Mouse (Mus musculus) neural tube, embryonic 15.5 days (tissue): ENCODE measurements around the gene Gsap. TPM values are rescaled to one million over a fixed set of nuclear protein-coding genes. Genes with fewer than 3 reads are reported as not detected.
"Not testable (repeated sequence)": the region's sequence is repeated elsewhere in the genome, so short reads cannot be mapped to it uniquely, and the experiment has no call there.

Experiments used
- ATAC-seq: fragments of 200-750 bp; cut with Nextera tagmentation; 2 replicates; pipeline ENCODE4 v1.8.0; 2017; ENCODE audit warnings: mild to moderate bottlenecking, moderate TSS enrichment, moderate library complexity; ENCODE audit not compliant: low FRiP score
- H3K27ac ChIP-seq: fragments of 300-500 bp; sonication (generic); replicated peaks from 2 replicates; pipeline ENCODE4 v1.5.1; 2015; ENCODE audit warnings: mild to moderate bottlenecking, inconsistent platforms
- H3K27me3 ChIP-seq: fragments of 300-500 bp; sonication (generic); replicated peaks from 2 replicates; pipeline ENCODE4 v1.6.1; 2015; ENCODE audit warnings: inconsistent platforms
- H3K36me3 ChIP-seq: fragments of 300-500 bp; sonication (generic); 2 replicates; pipeline ENCODE4 v1.6.1; 2015; ENCODE audit warnings: inconsistent platforms
- H3K4me1 ChIP-seq: fragments of 300-500 bp; sonication (generic); 2 replicates; pipeline ENCODE4 v1.6.1; 2015; ENCODE audit warnings: inconsistent platforms
- H3K4me2 ChIP-seq: fragments of 300-500 bp; sonication (generic); 2 replicates; pipeline ENCODE4 v1.6.1; 2015; ENCODE audit warnings: inconsistent platforms, mild to moderate bottlenecking, moderate library complexity
- H3K4me3 ChIP-seq: fragments of 300-500 bp; sonication (generic); replicated peaks from 2 replicates; pipeline ENCODE4 v1.5.1; 2015; ENCODE audit warnings: mild to moderate bottlenecking, inconsistent platforms
- H3K9ac ChIP-seq: fragments of 300-500 bp; sonication (generic); replicated peaks from 2 replicates; pipeline ENCODE4 v1.6.1; 2015; ENCODE audit warnings: mild to moderate bottlenecking, inconsistent platforms
- H3K9me3 ChIP-seq: fragments of 300-500 bp; sonication (generic); replicated peaks from 2 replicates; pipeline ENCODE4 v1.6.1; 2016; ENCODE audit warnings: inconsistent platforms
- WGBS: fragments of 180-500 bp; shearing (Covaris S2); methylation state at CpG from one replicate; pipeline ENCODE4 v1.1.7; 2015; ENCODE audit warnings: mixed read lengths; 5-methylcytosine and 5-hydroxymethylcytosine counted together
- polyA plus RNA-seq: library from polyadenylated mRNA; unstranded; fragments of >200 nt; fragmentation: Nextera tagmentation; extraction: Ambion mirVana; gene quantifications from 2 replicates; pipeline ENCODE4 v1.2.1, GENCODE M21; 2015

Gsap gene
- polyA plus RNA-seq, result 11.3 and 12.1 TPM in 2 replicates

DNA sequence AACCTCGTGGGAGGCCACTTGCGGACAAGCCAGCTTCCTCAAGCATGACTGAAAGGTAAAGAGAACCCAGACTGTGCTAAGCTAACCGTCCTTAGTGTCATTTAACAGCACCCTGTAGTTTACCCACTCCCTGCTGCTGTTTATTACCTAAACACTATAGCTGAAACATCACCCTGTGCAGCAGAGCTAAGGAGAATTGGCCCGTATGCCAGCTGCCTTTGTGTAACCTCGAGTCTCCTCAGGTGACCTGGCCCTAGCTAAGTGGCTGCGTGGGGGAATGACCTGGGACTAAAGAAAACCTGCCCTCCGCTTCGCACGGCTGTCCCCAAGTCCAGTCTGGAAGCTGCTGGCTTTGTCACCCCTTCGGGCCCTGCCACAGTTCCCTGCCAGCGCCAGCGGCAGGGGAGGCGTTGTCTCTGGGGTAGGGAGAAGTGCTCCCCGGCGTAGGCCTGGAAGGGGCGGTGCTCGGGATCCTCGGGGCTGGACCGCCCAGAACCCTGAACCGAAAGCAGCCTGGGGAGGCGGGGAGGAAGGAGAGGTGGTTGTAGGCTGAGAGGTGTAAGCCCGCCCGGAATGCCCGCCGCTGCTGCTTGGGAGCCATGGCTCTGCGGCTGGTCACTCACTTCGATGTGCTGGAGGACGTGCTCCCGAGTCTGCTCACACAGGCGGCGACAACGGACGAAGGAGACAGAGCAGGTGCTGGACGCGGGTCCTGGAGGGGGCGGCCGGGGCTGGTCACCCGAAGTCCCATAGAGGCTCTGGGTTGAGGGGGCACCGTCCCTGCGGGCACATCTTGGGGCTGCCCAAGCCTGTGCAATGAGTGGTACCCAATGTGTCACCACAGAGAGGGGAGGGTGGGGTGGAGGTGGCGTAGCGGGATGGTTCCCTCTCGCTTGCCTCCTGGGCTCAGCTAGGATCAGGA is at the start of gene Gsap:
Gsap (plus strand) TSS at position 492 of the 922 bp plus-strand sequence.
- H3K4me3 ChIP-seq, result peak within 1 kb of the TSS; percentile 50
- peaks cover 14% of the 10 kb centered on the region for H3K4me1 ChIP-seq
- no peaks in the 10 kb centered on the region for H3K36me3 ChIP-seq
- peak; percentile 87 for ATAC-seq
- WGBS, result 2% methylated on average over 43 of the region's 43 CpGs
- no peaks in the 10 kb centered on the region for H3K27me3 ChIP-seq
- H3K9me3 ChIP-seq, result 0 out of 2 replicates have a peak, but pooled peaks cover 2% of the 10 kb centered on the region
- peak within 1 kb of the TSS; percentile 34 for H3K27ac ChIP-seq
- peak within 1 kb of the TSS; percentile 59 for H3K9ac ChIP-seq
- peak within 1 kb of the TSS; percentile 69 for H3K4me2 ChIP-seq

DNA sequence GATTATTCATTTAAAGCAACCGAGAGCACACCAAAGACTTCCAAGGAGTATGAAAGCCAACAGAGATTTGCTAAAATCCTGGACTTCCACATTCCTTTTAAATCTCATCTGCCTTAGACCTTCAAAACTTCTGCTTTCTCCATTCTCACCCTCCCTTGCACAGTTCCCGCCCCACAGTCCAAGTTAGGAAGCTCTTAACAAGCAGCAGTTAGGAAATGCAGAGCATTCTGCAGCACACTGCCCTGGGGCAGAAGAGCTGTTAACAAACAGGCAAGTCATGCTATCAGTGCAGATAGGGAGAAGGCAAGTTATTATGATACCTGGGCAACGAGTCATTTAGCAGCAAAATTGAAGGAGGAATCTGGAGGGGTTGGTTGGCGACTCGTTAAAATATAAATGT is 49.5 kb upstream of the Gsap start:
- H3K4me3 ChIP-seq, result no peak overlapping the region
- no peak overlapping the region for H3K9ac ChIP-seq
- H3K36me3 ChIP-seq, result no peaks in the 10 kb centered on the region
- H3K4me1 ChIP-seq, result no peaks in the 10 kb centered on the region
- no peaks in the 10 kb centered on the region for H3K9me3 ChIP-seq
- H3K27ac ChIP-seq, result no peak overlapping the region
- H3K27me3 ChIP-seq, result no peaks in the 10 kb centered on the region
- no peak overlapping the region for H3K4me2 ChIP-seq
- ATAC-seq, result no peak
- WGBS, result 79% methylated on average over 5 of the region's 5 CpGs

DNA sequence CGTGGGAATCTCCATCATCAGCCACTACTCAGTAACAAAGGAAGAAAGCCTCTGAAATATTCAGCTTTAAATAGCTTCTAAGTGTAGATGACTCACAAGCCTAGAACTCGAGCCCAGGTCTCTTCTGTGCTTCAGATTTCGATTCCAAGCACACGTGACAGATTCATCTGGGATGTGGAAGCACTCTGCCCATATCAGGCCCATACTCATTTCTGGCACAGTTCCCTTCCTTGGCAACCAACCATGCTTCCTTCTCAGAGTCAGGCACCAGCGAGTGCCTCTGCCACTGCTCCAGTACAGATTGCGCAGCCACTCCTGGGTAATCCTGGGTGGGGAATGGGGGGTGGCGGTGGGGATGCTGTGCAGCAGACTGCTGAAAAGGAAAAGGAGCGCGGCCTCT is 46.5 kb upstream of the Gsap start:
- Histone ChIP-seq H3K27me3 (no peaks in the 10 kb centered on the region), H3K27ac (0 out of 2 replicates have a peak overlapping the region, but pooled peaks have one; percentile 1), H3K4me1 (no peaks in the 10 kb centered on the region), H3K9me3 (no peaks in the 10 kb centered on the region), H3K4me3 (no peak overlapping the region), H3K9ac (no peak overlapping the region), H3K4me2 (peak overlapping the region; percentile 9; the same call in 1 of the 2 replicates), H3K36me3 (no peaks in the 10 kb centered on the region)
- WGBS, result 52% methylated on average over 9 of the region's 9 CpGs
- ATAC-seq, result peak; percentile 78; the same call in 1 of the 2 replicates

DNA sequence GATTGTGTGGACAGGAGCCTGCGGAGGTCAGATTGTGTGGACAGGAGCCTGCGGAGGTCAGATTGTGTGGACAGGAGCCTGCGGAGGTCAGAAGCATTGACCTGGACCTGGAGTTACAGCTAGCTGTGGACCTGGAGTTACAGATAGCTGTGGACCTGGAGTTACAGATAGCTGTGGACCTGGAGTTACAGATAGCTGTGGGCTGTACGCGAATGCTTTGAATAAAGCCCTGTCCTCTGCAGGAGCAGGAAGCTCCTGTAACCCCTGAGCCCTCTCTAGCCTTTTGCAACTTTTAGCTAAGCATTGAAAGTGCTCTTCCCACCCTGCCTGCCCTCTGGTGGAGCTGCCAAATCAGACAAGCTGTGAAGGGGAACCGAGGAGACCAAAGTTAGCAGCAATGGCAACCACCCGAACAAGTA is 44.9 kb upstream of the Gsap start:
- 82% methylated on average over 7 of the region's 7 CpGs for WGBS
- H3K9me3 ChIP-seq, ATAC-seq, H3K27me3 ChIP-seq, H3K4me1 ChIP-seq, H3K27ac ChIP-seq, H3K9ac ChIP-seq, H3K36me3 ChIP-seq, H3K4me3 ChIP-seq, H3K4me2 ChIP-seq: not testable (repeated sequence)

DNA sequence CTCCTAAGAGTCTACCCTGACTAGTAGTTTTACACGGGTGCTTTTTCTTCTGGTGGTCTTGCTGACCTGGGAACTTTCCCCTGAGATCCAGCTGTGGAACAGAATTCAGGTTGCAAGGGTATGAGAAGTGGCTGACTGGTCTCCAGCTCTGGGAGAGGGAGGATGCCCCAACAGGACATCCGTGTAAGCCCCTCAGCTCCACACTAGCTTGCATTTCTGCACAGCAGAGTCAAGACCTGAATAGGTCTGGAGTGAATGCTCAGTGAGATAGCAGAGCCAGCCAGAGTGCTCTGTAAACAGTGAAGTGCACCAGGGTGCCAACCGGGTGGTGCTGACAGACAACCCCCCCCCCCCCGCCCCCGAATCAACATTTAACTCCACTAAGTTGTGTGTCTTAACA is 44.4 kb upstream of the Gsap start:
- no peak overlapping the region for H3K4me2 ChIP-seq
- H3K27me3 ChIP-seq, result no peaks in the 10 kb centered on the region
- H3K4me3 ChIP-seq, result no peak overlapping the region
- H3K27ac ChIP-seq, result no peak overlapping the region
- H3K9ac ChIP-seq, result no peak overlapping the region
- no peaks in the 10 kb centered on the region for H3K9me3 ChIP-seq
- no peak for ATAC-seq
- no peaks in the 10 kb centered on the region for H3K36me3 ChIP-seq
- no peaks in the 10 kb centered on the region for H3K4me1 ChIP-seq
- WGBS, result 58% methylated on average over 5 of the region's 5 CpGs

DNA sequence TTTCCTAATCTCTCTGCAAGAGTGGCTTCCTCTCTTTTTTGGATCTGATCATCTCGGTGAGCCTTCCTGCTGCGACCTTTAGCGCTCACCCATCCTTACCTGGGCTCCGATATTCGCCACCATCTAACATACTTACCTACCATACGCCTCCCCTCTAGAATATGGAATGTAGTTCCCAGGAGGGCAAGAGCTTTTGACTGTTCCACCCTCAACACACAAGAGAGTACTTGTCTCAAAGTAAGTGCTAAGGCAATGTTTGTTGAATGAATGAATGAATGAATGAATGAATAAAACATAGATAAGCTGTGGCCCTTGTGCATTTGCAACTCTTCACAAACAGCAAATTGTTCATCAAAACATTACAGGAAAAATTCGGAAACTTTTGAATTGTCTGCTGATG is 43.0 kb upstream of the Gsap start:
- no peaks in the 10 kb centered on the region for H3K27me3 ChIP-seq
- WGBS, result 91% methylated on average over 7 of the region's 7 CpGs
- no peak for ATAC-seq
- no peak overlapping the region for H3K9ac ChIP-seq
- H3K9me3 ChIP-seq, result no peaks in the 10 kb centered on the region
- no peak overlapping the region for H3K27ac ChIP-seq
- no peak overlapping the region for H3K4me3 ChIP-seq
- no peak overlapping the region for H3K4me2 ChIP-seq
- no peaks in the 10 kb centered on the region for H3K36me3 ChIP-seq
- no peaks in the 10 kb centered on the region for H3K4me1 ChIP-seq

DNA sequence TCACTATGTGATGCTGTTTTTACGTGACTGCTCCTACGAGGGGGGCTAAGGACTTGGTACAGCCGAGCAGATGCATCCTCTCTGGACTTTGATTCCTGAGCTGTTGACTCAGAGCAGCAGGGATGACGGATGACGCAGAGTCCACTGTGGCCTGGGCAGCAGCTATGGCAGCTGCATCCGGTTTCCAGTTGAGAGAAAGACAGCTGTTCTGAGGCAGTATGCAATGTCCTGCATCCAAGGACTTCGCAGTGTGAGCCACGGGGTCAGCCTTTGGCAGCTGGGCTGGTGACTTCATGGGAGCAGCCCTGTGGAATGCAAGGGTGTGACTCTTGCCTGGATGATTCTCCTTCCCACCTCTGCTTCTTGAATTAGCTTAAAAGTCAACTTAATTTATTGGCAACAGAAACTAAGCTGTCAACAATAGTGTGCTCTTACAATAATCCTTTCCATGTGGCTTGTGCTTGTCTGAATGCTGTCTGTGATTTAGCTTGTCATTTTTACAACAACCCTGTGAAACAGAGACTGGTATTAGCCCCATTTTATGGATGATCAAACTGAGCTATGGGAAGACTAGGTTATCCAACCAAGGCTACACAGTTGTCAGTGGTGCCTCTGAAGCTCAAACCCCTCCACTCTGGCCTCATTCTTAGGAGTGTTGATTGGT is 41.4 kb upstream of the Gsap start:
- ATAC-seq, result 0 out of 2 replicates have a peak, but pooled peaks have one; percentile 47
- Histone ChIP-seq H3K36me3 (no peaks in the 10 kb centered on the region), H3K27ac (no peak overlapping the region), H3K27me3 (no peaks in the 10 kb centered on the region), H3K4me2 (no peak overlapping the region), H3K4me1 (no peaks in the 10 kb centered on the region), H3K4me3 (no peak overlapping the region), H3K9me3 (no peaks in the 10 kb centered on the region), H3K9ac (no peak overlapping the region)
- 61% methylated on average over 8 of the region's 8 CpGs for WGBS

DNA sequence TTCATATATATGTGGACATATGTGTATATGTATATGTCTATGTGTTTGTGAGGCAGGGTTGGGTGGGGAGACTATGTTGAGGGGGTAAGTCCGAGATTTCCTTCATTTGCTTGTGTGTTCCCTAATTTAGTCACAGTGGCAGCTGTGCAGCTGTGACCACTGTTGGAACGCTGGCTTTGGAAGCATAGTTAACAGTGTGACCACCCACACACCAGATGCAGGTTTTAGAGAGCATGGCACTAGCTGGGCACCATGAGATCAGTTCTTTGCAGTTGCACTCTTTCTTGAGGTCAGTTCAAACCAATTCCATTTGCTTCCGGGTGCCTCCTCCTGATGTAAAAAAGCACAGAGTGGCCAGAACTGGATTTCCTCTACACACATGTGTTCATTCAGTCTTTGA is 37.7 kb upstream of the Gsap start:
- H3K27ac ChIP-seq, result no peak overlapping the region
- 80% methylated on average over 3 of the region's 3 CpGs for WGBS
- no peak overlapping the region for H3K4me2 ChIP-seq
- H3K9me3 ChIP-seq, result no peaks in the 10 kb centered on the region
- H3K4me1 ChIP-seq, result no peaks in the 10 kb centered on the region
- H3K9ac ChIP-seq, result no peak overlapping the region
- no peaks in the 10 kb centered on the region for H3K27me3 ChIP-seq
- ATAC-seq, result no peak
- H3K36me3 ChIP-seq, result no peaks in the 10 kb centered on the region
- H3K4me3 ChIP-seq, result no peak overlapping the region

DNA sequence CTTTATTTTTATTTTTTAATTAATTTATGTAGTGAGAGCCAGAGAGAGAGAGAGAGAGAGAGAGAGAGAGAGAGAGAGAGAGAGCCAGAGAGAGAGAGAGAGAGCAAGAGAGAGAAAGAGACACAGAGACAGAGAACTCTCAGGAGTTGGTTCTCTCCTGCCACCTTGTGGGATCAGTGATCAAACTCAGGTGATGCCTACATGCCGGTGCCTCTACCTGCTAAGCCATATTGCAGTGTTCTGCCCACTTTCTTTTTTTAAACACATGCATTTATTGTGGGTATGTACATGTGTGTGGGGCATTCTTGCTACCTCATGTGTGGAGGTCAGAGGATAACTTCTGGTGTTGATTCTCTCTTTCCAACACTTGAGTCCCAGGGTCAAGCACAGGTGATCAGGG is 32.4 kb upstream of the Gsap start:
- no peak overlapping the region for H3K4me2 ChIP-seq
- no peaks in the 10 kb centered on the region for H3K9me3 ChIP-seq
- H3K9ac ChIP-seq, result no peak overlapping the region
- H3K4me3 ChIP-seq, result no peak overlapping the region
- no peak overlapping the region for H3K27ac ChIP-seq
- 81% methylated on average over 1 of the region's 1 CpGs for WGBS
- no peak for ATAC-seq
- H3K27me3 ChIP-seq, result no peaks in the 10 kb centered on the region
- H3K4me1 ChIP-seq, result no peaks in the 10 kb centered on the region
- H3K36me3 ChIP-seq, result no peaks in the 10 kb centered on the region

DNA sequence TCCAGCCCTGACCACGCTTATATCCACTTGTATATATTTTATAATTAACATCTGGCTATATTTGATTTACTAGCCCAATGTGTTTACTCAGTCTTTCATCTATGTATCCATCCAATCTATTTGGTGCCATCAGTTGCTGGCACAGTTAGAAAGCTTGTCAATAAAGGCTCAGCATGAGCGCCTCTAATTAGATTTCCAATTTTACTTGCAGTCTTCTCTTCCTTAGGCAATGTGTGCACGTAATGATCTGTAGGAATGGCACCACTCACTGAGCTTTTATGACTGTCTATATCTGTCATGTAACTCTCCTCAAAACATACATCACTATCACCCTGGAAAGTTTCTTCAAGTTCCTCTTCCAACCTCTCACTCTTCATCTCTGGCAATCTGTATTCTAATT is 29.3 kb upstream of the Gsap start:
- Histone ChIP-seq H3K4me2 (no peak overlapping the region), H3K9me3 (no peaks in the 10 kb centered on the region), H3K9ac (no peak overlapping the region), H3K4me3 (no peak overlapping the region), H3K36me3 (no peaks in the 10 kb centered on the region), H3K4me1 (no peaks in the 10 kb centered on the region), H3K27ac (no peak overlapping the region), H3K27me3 (no peaks in the 10 kb centered on the region)
- 74% methylated on average over 3 of the region's 3 CpGs for WGBS
- peak; percentile 55; the same call in 1 of the 2 replicates for ATAC-seq

DNA sequence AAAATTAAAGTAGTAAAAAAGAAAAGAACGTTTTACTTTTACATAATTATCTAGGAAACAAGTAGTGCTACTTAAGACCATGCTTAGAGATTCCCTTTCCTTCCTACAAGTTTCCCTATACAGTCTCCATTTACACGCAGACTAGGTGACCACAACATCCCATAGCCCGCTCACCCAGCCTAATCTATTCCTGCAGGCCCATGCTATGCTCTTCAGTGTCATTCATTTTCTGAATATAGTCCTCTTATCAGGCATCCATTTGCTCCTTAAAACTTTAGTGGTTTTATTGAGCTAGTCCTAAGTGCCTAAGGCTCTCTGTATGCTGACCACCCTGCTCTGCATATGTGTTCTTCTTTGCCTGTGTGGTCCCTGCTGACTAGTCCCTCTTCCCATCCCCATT is 26.5 kb upstream of the Gsap start:
- Histone ChIP-seq H3K4me3 (no peak overlapping the region), H3K27me3 (no peaks in the 10 kb centered on the region), H3K9ac (no peak overlapping the region), H3K4me1 (no peaks in the 10 kb centered on the region), H3K27ac (no peak overlapping the region), H3K4me2 (no peak overlapping the region), H3K9me3 (no peaks in the 10 kb centered on the region), H3K36me3 (no peaks in the 10 kb centered on the region)
- no peak for ATAC-seq
- WGBS, result 86% methylated on average over 3 of the region's 3 CpGs

DNA sequence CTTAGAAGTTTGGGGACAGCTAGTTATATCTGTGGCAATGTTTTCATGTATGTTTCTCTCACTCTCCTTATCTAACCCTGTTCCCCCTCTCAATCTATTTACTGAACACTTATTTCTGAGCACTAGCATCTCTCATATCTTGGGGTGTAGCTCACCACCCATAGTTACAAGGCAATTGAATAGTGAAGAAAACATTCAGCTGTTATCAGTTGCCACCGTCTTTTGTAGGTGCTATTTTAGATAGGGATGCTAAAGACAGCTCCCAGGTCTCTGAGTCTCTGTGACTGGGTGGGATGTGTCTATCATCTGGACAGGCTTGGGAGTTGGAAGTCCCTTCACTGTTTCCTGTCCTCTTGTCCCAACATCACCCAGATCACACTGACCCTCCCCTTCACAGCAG is 25.3 kb upstream of the Gsap start:
- no peak for ATAC-seq
- Histone ChIP-seq H3K36me3 (no peaks in the 10 kb centered on the region), H3K9me3 (no peaks in the 10 kb centered on the region), H3K27ac (no peak overlapping the region), H3K27me3 (no peaks in the 10 kb centered on the region), H3K4me2 (no peak overlapping the region), H3K4me1 (no peaks in the 10 kb centered on the region), H3K4me3 (no peak overlapping the region), H3K9ac (no peak overlapping the region)
- WGBS, result 87% methylated on average over 1 of the region's 1 CpGs
